Mouse (Mus musculus) brown adipose tissue, adult 24 weeks (tissue): Measurements from ENCODE around the gene Zdhhc22. TPM values are rescaled to one million over a fixed set of nuclear protein-coding genes. Genes with fewer than 3 reads are reported as not detected.

ENCODE experiments used
- H3K27ac ChIP-seq: fragments of 200-500 bp; replicated peaks from 2 replicates; pipeline ENCODE4 v1.5.1; 2012; ENCODE audit warnings: low read depth, mild to moderate bottlenecking, low read length
- H3K4me1 ChIP-seq: fragments of 200-500 bp; 2 replicates; pipeline ENCODE4 v1.6.1; 2012; ENCODE audit warnings: low read length, mixed read lengths; ENCODE audit not compliant: control insufficient read depth, insufficient read depth, insufficient read length
- H3K4me3 ChIP-seq: fragments of 200-500 bp; 2 replicates; pipeline ENCODE4 v1.5.1; 2012; ENCODE audit warnings: low read depth, mild to moderate bottlenecking, low read length, moderate library complexity; ENCODE audit not compliant: insufficient read depth
- polyA plus RNA-seq: library from polyadenylated mRNA; stranded (reverse); fragments of >200 nt; gene quantifications from 2 replicates; pipeline ENCODE4 v1.2.4, GENCODE M21; 2012; ENCODE audit not compliant: missing spikeins, insufficient read depth, insufficient read length

Zdhhc22 gene
- polyA plus RNA-seq, 1 experiment, result not detected

DNA sequence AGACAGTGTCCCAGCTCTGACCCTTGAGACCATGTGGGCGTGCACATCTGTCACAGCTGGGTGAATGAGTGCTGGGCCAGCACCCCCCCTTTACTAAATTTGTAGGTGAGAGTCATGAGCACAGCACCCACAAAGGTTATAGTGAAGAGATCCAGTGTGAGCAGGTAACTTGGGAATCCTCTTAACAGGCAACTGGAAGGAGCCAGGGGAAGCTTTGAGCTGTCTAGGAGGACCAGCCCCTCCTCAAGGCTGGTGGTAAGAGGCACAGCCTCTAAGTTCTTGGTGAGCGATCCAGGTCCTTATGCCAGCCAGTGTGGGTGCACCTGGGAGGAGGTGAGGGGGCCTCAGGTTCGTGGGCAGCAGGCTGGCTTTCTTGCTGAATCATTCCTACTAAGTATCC, 13.4 kb upstream of the Zdhhc22 start:
- H3K4me3 ChIP-seq, result no peak overlapping the region

DNA sequence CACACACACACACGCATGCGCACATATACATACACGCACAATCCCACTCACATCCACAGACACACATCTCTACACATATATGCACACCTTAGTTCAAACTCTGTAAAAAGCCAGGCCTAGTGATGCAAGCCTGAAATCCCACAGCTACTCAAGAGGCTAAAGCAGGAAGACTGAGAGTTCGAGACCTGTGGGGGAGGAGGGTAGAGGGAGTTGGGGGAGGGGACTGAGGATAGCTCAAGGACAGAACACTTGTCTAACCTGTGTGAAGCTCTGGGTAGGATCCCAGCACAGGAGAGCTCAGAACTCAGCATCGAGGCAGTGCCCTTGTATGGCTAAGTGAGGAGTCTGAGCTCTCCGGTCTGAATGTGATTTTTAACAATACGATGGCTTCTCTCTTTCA, 12.6 kb upstream of the Zdhhc22 start:
- H3K4me1 ChIP-seq, result no peaks in the 10 kb centered on the region
- no peak overlapping the region for H3K27ac ChIP-seq
- no peak overlapping the region for H3K4me3 ChIP-seq

More for the DNA sequence above, 13.4 kb upstream of the Zdhhc22 start:
- H3K27ac ChIP-seq, result no peak overlapping the region
- no peaks in the 10 kb centered on the region for H3K4me1 ChIP-seq

DNA sequence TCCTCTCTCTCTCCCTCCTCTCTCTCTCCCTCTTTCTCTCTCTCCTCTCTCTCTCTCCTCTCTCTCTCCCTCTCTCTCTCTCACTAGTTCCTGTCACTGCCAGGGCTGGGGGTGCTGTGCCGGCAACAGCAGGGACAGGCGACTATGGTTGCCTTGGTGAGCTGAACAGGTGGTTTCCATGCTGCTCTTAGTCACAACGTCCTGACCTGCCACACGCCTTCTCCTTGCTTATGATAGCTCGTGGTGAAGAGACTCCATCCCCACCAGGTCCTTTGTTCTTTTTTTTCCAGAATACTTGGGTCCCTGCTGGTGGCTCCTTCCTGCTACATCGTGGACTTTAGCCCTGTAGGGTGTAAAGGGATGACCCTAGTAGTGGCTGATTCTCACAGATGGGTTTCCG, 12.0 kb upstream of the Zdhhc22 start:
- H3K27ac ChIP-seq, result no peak overlapping the region
- H3K4me3 ChIP-seq, result no peak overlapping the region
- H3K4me1 ChIP-seq, result no peaks in the 10 kb centered on the region

DNA sequence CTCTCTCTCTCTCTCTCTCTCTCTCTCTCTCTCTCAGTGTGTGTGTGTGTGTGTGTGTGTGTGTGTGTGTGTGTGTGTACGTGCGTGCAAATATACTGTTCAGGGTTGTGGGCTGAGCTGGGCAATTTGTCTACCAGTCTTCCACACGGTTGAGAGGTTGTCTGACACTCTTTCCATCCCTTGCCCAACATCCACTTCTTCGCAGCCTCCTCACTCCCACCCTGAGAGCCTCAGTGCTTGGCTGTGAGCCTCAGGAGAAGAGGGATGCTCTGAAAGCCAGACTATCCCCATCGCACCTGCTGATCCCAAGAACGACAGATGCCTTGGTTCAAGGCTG, 10.6 kb upstream of the Zdhhc22 start:
- H3K4me1 ChIP-seq, result no peaks in the 10 kb centered on the region
- H3K4me3 ChIP-seq, result no peak overlapping the region
- no peak overlapping the region for H3K27ac ChIP-seq

DNA sequence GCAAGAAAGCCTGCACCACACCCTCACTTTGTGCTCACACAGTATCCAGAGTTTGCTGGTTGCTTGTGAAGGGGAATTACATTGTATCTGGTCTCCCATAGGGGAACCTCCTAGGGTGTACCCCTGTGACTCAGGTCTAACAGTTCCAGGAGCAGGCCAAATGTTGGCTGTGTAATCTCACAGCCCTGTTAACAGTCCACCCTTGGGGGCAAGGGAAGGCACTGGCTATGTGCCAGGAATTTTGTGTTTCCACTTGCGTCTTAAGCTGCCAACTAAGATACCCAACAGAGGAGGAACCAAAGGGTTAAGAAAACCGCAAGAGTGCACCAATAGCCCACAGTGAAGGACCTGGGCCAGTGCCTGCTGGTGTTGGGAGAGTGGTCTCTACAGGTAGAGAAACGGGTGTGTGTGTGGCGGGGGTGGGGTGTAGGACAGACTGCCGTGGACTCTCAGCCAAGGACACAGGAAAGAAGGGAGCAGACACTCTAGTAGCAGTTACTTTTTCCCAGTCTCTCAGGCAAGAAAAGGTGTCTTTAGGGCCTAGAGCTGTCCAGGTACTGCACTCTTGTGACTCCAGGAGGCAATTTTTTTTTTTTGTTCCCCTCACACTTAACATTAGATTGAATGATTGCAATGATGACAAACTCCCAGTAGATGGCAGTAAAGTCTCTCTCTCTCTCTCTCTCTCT, 10.1 kb upstream of the Zdhhc22 start:
- no peak overlapping the region for H3K27ac ChIP-seq
- no peaks in the 10 kb centered on the region for H3K4me1 ChIP-seq
- no peak overlapping the region for H3K4me3 ChIP-seq

DNA sequence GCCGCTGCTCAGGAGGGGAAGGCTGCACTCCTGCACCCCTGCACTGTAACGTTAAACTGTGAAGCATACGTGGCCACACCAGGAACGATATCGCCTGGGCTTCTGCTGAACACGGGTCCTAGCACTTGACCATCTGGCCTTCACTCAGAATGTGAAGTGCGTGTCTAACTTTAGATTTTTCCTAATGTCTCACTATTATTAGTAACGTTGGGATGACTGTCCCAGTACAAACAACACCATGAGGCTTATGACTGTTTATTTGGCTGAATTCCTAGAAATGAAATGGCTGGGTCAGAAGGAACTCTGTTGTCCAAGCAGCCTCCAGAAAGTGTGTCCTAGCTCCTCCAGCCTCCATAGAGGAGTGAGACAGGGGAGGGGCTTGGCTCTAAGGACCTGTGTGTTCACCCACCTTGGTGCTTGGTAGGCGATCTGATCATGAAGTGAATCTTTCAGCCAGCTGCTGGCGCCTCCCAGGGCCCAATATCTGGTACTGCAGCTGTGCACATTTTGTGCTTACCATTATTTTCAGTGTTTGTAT, 9.1 kb upstream of the Zdhhc22 start:
- Histone ChIP-seq H3K27ac (no peak overlapping the region), H3K4me1 (no peaks in the 10 kb centered on the region), H3K4me3 (no peak overlapping the region)

DNA sequence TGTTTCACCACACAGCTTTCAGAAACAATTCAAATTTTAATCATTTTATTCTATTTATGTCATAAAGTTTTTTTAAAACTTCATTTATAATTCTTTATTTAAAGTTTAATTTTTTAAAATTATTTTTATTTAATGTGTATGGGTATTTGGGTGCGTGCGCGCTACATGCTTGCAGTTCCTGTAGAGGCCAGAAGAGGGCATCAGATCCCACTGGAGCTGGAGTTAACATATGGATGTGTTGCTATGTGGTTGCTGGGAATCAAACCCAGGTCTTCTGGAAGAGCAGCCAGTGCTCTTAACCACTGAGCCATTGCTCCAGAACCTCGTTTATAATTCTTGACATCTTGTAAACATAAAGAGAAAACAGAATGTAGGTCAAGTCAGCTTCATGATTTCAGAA, 8.5 kb upstream of the Zdhhc22 start:
- no peak overlapping the region for H3K27ac ChIP-seq
- no peaks in the 10 kb centered on the region for H3K4me1 ChIP-seq

DNA sequence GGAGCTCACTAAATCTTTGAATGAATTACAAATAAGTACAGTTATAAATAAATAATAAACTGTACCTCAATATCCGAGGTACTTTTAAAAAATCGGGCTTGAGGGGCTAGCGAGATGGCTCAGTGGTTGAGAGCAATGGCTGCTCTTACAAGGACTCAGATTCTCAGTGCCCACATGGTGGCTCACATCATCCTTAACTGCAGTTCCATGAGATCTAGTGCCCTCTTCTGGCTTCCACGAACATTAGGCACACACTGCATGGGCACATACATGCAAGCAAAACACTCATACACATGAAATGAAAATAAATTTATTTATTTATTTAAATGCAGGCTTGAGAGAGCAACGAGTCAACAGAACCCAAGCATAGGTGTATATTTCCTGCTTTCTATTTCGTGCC, 5.7 kb upstream of the Zdhhc22 start:
- no peak overlapping the region for H3K4me3 ChIP-seq
- H3K27ac ChIP-seq, result no peak overlapping the region
- H3K4me1 ChIP-seq, result no peaks in the 10 kb centered on the region

More for the DNA sequence above, 8.5 kb upstream of the Zdhhc22 start:
- no peak overlapping the region for H3K4me3 ChIP-seq

DNA sequence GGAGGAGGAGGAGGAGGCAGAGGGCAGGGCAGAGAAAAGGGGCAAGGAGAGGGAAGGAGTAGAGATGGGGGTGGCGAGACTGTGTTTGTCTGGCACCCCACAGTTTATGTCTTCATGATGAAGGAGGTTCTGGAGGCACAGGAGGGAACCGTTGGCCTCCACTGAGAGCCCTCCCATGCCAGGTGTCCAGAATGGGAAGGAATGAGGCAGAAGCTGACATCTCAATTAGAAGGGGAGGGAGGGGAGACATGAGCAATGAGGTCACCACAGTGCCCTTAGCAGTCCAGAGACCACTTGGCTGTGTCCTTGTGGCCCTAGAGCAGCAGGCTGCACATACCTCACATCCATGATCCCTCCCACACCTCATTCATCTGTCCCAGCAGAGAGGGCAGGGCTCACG, 4.5 kb upstream of the Zdhhc22 start:
- no peak overlapping the region for H3K4me3 ChIP-seq
- H3K27ac ChIP-seq, result no peak overlapping the region
- H3K4me1 ChIP-seq, result no peaks in the 10 kb centered on the region

DNA sequence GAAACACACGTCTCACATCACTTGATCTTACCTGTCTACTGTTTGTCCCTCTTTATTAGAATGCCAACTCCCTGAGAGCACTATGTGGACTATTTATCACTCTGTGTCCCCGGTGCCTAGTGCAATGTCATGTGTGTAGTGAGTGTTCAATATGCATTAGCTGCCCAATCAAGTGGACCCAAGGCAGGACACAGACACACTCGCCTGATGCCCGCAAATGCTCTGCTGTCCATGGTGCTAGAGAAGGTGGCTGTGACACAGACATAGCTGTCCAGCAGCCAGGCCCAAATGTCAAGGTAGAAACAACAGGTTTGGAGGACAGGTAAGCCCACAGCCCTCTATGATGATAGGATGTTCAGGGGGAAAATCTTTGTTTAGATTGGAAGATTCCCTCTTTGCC, 3.9 kb upstream of the Zdhhc22 start:
- no peak overlapping the region for H3K4me3 ChIP-seq
- H3K4me1 ChIP-seq, result no peaks in the 10 kb centered on the region
- H3K27ac ChIP-seq, result no peak overlapping the region

DNA sequence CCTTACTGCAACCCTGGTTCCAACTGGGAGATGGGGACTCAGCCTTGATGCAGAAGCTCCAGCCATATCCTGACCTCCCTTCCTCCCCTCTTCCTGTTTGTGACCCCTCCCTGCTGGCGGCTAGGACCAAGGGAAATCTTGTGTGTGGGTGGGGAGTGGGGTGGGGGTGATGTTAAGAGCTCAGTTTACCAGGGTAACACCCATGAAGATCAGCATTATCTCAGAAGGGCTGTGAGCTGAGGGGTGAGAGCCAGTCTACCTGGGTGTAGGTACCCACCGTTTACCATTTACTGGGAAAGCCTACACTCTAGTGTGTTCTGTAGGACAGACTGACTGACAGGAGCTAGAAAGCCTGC, 503 bp upstream of the Zdhhc22 start:
- Histone ChIP-seq H3K4me1 (no peaks in the 10 kb centered on the region), H3K27ac (no peak overlapping the region), H3K4me3 (no peak overlapping the region)

DNA sequence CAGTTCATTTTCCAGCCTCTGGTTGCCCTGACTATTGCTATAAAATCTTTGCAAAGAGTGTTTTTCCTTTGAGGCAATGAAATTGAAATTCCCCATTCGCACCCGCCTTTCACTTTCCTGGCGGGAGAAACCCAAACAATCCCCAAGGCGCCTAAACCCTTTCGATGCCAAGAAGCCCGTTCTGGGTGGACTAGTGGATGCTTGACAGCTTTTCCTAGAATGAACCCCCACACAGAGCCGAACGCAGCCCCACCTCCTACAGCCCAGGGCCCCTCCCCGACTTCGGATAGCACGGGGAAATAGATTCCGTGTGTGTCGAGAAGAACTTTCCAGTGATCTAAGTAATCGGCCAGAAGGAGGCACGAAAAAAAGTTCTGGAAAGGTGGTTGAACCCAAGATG, 852 bp downstream of the Zdhhc22 start:
- H3K27ac ChIP-seq, result no peak overlapping the region
- H3K4me1 ChIP-seq, result no peaks in the 10 kb centered on the region
- H3K4me3 ChIP-seq, result no peak overlapping the region

DNA sequence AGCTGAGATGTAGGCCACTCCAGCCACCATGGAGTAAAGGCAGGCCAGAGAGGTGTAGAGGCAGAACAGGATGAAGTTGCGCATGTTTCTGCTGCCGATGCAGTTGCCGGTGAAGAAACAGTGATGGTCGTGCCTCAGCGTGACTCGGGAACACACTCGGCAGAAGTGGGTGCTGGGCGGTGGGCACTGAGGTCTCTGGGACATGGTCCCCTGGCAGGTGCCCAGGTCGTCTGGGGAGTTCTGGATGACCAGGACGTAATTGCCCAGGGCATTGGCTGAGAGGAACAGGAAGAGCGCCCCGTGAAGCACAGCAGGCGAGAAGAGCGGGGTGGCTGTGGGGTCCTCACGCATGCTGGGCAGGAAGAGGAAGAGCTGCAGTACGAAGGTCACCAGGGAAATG, 2.0 kb downstream of the Zdhhc22 start:
- Histone ChIP-seq H3K4me3 (no peak overlapping the region), H3K4me1 (no peaks in the 10 kb centered on the region), H3K27ac (no peak overlapping the region)

DNA sequence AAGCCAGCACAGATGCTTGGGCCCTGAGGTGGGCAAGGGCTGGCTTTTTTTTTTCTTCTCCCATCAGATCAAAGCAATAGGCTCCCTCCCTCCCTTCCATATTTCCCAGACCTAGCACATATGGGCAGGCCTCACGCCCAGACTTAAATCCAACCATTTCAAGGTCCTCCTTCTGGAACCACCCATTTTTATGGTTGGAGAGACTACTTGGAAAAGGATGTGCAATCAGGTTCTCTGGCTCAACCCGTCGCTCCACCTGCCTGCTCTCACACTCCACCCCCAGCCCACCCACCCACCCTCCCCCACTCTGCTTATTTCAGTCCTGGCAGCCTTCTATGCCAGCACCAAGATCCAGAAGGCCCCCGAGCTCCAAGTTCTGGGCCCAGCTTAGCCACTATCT, 3.7 kb downstream of the Zdhhc22 start:
- Histone ChIP-seq H3K4me1 (no peaks in the 10 kb centered on the region), H3K4me3 (no peak overlapping the region)

DNA sequence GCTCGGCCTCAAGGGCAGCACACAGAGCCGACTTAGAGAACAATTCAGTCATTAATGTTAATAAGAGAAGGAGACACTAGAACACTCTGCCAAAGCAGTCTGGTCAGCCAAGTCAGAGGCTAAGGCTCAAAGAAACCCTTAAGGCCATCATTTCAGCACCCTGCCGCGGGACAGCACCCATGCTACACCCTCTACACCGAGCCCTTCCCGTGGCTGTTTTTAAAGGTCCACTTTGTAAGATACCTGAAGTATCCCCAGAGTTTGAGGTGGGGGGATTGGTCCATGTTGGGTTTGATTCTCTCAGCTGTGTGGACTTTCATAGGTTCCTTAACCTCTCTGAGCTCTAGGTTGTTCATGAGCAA, 6.1 kb downstream of the Zdhhc22 start:
- H3K27ac ChIP-seq, result no peak overlapping the region
- H3K4me1 ChIP-seq, result no peaks in the 10 kb centered on the region
- no peak overlapping the region for H3K4me3 ChIP-seq

More for the DNA sequence above, 3.7 kb downstream of the Zdhhc22 start:
- no peak overlapping the region for H3K27ac ChIP-seq

DNA sequence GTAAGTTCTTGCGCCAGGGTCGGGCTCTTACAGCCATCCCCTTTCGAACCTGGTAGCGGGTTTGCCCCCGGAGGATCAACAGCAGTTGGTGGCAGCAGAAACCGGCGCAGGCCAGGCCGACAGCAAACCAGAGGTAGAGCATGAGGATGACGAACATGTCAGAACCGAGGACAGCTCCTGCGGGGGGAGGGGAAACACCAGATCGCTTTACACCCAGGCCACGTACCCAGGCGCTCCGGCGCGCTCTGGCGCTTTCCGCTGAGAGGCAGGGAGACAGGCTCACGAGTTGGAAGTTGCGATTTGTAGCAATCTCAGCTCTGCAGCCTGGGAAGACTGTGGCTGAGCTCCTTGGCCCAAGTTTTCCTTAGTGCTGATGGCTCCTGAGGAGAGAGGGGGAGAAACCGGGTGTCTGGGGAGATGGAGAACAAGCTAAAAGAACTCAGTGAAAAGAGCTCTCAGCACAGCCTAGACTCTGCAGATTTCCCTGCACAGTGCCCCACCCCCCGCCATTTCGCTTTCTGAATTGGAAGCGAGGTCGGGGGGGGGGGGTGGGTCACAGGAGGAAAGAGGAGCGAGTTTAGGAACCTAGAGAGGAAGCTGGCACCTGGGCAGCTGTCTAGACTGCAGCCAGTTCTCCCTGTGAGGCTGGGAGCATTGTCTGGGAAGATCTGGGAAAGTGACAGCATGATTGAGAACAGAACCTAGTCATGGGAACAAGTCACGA, 6.6 kb downstream of the Zdhhc22 start:
- no peak overlapping the region for H3K4me3 ChIP-seq
- no peaks in the 10 kb centered on the region for H3K4me1 ChIP-seq
- H3K27ac ChIP-seq, result no peak overlapping the region
